Mouse (Mus musculus) left cerebral cortex, adult 11 months (tissue): ENCODE measurements around the gene Entpd1.
A peak's percentile ranks its signal among the peaks of the same experiment; 100 is the strongest.

Experiments used
- DNase-seq: peaks from one replicate; pipeline ENCODE4 v3.0.0; 2022; ENCODE audit warnings: low spot score

Entpd1 gene

DNA sequence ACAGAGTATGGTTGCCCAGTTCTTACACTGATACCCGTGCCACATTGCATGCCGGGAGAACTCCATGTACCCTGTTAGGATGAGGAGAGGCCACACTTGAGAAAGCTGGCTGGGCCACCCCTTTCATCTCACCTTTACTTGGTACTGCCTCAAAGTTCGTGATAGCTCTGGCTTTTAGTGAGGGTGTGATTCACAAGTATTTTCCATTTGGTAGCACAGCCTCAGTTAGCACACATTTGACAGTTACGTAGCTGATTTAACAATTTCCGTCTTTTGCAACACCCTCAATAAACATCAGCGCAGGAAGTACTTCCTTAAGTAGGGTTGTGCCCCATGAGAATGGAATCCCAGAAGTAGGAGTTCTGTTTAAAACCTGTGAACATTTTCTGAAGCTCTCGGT, 53.6 kb downstream of the Entpd1 start:
- no peak for DNase-seq

DNA sequence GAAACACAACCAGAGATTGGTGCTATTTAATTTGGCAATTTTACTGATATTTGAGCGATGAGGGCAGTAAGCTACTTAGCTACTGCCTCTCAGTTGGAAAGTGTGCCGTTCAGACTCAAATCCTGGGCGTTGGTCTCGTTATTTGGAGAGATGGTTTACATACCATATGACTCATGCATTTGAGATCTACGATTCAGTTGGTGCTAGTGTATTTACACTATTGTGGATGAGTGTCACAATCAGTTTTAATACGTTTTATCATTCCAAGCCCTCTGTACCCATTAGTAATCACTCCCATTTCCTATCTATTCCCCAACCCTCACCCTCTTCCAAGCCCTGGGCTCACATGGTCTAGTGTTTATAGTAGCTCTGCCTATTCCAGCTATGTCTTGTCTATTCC, 54.9 kb downstream of the Entpd1 start:
- DNase-seq = no peak

- DNase-seq = no peak
These were observed 63.2 kb downstream of the Entpd1 start for GRCm38 (mm10) chr19:40675329-40675728.

DNA sequence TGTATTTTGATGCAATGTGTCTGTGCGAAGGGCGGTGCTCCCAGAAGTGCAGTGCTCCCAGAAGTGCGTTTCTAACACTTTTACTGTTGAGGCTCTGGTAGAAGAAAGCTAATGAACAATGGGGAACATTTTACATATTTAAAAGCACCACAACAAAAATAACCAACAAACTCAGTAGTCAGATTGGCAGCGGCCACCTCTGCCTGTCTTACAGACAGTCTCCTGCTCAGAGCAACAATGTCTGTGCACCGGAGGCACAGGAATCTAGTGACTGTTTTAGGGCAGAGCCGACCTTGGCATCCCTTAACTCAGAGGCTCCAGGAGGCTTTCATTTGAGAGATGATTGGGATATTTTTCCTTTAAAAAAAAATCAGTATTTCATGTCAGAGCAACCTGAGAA, 65.9 kb downstream of the Entpd1 start:
- DNase-seq = no peak

- DNase-seq = no peak
These were observed 66.6 kb downstream of the Entpd1 start for GRCm38 (mm10) chr19:40678532-40679307.

DNA sequence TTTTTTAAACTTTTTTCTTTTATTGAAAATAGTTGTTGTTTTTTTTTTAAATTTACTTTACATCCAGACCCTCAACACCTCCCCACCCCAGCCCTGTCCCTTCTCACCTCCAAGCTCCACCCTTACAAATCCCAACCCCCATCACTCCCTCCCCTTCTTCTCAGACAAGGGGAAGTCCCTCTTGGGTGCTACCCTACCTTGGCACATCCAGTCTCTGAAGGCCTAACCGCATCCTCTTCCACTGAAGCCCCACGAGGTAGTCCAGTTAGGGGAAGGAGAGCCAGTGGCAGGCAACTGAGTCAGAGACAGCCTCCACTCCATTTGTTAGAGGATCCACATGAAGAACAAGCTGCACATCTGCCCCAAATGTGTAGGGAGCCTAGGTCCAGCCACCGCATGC, 67.5 kb downstream of the Entpd1 start:
- no peak for DNase-seq

GRCm38 (mm10) chr19:40684124-40684523, 72.0 kb downstream of the Entpd1 start:
- no peak for DNase-seq

DNA sequence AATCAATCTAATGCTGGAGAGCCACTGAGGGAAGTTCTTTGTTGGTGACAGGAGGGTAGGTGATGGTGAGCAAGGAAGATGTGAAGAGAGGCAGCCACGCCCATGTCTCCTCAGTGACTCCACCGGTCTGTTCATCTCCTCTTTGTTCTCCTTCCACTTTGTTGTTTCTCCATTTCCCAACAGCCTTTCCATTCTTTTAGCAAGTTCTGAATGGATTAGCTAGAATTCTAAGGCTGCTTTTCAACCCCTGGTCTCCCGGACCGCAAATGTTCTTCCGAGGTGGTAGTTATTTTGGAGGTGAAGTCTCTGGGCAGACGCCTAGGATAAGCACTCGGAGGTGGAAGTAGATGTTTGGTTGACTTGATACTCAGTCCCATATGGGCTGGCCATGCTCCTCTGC, 72.4 kb downstream of the Entpd1 start:
- no peak for DNase-seq

DNA sequence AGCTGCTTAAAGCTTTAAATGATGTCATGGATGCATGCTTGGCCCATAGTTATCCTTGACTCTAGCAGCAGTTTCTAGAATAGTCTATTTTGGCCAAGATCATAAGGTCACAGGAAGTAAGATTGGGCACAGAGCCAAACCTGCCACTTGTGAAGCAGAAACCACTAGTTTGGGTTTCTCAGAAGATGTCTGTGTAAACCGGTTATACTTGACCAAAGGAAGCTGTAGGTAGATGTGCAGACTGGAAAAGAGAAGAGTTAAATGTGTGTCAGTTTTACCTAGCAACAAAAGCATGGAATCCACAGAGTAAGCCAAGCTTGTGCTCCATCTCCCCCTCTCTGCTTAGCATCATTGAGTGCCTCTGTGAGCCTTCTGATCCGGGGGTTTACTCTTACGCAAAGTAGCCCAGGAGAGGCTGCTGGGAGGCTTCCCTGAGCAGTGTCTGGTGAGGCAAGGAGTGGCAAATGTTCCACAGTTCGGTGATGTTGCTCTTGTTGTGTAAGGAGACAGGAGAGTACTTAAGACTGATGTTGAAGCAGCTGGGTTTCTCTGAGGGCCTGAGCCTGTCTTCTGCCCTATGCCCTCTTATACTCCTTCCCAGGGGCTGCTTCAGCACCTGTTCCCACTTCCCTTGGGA, 75.2 kb downstream of the Entpd1 start:
- no peak for DNase-seq

DNA sequence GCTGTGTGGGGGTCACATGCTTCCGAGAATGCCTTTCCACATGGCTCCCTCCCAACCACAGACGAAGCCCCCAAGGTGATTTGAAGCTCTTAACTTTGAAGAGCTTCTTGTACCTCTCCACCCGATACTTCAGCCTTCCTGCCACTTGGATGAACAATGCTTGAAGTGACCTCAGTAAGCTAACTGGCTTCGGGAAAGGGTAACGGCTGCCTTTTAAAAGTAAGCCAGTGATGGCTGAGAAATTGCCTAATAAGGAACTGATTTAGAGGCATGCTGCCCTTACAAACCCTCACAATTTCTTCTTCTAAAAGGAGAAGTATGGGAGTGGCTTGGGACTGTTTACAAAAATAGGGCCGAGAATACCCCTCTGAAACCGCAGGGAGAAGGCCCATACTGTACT, 81.0 kb downstream of the Entpd1 start:
- DNase-seq = no peak

- no peak for DNase-seq
These were observed 84.0 kb downstream of the Entpd1 start for GRCm38 (mm10) chr19:40696116-40696515.

GRCm38 (mm10) chr19:40698103-40698853, 86.1 kb downstream of the Entpd1 start:
- DNase-seq = no peak

DNA sequence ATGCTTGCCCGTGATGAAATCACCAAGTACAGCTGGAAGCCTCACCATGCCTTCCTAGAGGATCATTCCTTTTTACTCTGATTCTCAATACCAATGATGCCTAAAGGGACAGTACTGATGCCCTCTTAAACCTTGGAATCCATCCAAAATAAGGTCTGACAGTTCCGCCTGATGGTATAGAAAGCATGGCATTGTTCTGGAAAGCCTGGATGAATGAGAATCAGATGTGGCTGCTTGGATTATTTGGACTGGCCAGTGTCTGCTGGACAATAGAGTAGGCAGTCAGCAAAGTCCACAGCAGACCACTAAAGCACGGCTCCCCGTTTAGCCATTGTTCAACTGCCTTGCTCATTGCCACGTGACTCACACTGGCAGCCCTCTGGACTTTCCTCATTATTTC, 87.7 kb downstream of the Entpd1 start:
- no peak for DNase-seq

GRCm38 (mm10) chr19:40702406-40702805, 90.2 kb downstream of the Entpd1 start:
- peak; percentile 45 for DNase-seq

DNA sequence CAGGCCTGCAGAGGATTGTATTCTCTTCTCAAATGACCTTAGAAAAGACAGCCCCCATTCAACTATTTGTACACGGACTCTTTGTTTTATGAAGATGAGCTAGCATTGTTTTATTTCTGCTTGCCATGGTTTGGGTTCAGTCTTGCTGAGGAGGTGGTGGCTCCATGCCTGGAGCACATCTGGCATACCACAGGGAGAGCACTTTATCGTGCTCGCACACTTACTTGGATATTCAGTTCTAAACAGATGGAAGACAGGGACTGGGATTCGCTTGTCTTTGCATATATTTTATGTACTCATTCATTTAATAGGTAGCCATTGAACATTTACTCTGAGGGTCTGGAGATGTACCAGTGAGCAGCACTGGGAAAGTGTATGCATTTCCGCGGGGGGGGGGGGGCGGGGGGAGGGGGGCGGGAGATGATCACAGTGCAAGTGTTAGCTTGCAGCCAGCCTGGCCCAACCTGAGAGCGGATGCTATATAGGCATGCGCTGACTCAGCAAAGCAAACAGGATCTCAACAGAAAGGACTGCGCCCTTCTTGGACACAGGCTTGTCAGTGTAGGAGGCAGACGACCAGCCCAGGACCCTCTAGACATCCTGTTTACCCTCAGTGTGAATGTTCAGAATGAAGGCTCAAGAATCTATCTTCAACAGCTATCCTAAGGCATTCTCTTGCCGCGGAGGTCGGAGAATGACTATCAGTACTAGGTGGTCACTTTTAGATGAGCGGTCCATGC, 100.9 kb downstream of the Entpd1 start:
- no peak for DNase-seq

- DNase-seq = no peak
These were observed 102.5 kb downstream of the Entpd1 start for GRCm38 (mm10) chr19:40714700-40715099.

DNA sequence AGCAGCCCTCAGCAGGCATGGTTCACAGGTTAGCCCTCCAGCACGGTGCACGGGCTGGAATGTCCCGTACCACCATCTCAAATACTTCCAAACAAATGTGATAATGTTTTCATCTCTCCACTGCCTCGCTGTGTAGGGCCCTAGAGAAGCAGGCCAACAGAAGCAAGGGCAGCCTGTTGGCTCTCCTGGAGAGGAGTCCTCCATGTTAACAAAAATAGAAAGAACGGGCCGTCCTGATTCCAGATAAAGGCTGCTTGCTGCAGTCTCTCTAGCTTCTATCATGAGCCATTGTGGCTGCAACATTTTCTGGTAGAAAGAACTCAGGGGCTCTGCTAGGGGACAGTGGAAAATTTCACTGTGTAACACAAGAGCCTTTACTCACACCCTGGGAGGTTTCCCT, 104.8 kb downstream of the Entpd1 start:
- DNase-seq = no peak

DNA sequence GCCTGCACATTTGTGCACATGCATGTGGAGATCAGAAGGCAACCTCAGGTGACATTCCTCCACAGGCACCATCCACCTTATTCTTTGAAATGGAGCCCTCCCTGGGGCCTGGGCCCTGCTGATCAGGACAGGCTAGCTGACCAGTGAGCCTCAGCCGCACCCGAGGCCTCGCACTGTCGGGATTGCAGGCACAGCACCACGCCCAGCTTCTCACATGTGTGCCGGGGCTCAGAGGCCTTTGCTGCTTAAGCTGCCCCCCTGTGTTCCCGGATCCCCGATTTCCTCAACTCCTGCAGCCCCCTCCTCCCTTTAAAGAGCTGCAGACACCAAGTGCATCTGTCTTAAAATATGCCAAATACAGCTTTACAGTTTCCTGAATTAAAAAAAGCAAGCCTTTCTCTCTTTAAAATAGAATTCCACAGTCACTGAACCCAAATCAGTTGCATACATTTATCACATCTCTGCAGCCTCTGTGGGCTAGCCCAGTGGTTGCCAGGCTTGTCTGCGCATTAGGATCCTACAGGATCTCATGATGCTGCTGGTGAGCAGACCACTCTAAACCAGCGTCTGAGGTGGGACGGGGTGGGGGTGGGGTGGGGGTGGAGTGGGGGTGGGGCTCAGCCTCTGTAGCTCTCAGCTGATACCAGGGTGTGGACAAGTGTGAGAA, 107.4 kb downstream of the Entpd1 start:
- no peak for DNase-seq

DNA sequence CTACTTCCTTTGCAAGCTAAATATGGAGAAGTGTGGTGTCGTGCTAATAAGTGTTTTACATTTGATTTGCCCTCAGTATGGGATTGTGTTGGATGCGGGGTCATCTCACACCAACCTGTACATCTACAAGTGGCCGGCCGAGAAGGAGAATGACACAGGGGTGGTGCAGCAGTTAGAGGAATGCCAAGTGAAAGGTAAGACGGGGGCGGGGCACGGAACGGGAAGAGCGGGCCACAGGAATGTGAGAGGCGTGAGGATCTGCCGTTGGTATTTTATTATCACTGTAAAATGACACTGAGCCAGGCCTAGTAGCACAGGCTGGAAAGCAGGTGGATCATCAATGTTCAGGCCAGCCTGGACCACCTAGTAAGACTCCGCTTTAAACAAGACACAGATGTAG, 108.2 kb downstream of the Entpd1 start:
- DNase-seq = no peak

GRCm38 (mm10) chr19:40722137-40723038, 110.2 kb downstream of the Entpd1 start:
- peak; percentile 39 for DNase-seq

DNA sequence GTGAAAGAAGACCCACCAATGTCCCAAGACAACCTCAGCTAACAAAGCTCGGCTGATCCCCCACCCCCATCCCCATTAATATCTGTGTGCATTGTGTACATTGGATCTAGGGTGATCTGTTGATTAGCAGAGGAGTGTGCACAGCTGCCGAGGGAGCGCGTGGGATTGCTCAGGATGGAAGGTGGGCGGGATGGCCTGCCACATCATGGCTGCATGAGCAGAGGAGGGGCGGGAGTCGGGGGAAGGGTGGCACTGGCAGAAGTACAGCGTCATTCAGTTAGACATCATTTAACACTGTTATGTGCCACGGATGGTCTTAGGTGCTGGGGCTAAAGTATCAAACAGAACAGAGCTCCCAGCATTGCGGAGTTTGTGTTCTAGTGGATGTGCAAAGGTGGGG, 111.3 kb downstream of the Entpd1 start:
- DNase-seq = no peak
